In the genomic region with DNA sequence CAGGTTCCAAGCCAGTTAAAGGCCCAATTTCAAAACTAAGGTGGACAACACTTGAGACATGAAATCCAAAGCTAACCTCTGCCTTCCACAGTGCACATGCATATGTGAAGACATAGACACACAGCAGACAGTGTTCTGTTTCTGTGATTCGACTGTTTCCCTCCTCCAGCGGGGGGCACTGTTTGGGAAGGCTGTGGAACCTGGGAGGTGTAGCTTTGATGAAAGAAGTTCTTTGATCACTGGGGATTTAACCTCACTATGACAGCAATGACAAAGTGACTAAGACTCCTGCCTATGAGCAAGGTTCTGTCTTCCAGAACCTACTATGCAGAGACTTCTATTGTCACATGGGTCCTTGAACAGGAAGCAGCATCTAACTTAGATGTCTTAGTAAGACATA, we compare ENCODE assay signal across 11 mouse cellular contexts. TPM values are rescaled to one million over a fixed set of nuclear protein-coding genes. Genes with fewer than 3 reads are reported as not detected.
DNase-seq lines count a peak whose midpoint lies in the region; ATAC-seq and TF ChIP-seq lines count a peak whose summit lies in the region.
"Had no signal": no experiment of that assay in that cellular context is flagged by ENCODE, and none has a peak within 500 bp of the region (broad histone marks: within the 10 kb centered on the region; RNA-seq: fewer than 3 reads in every experiment).

No protein-coding gene starts in this region.

- peaks cover 5% of the 10 kb centered on the region; the same call in 1 of the 2 replicates for H3K4me1 ChIP-seq in lung, adult 2 months (ENCODE audit: control insufficient read depth, insufficient read depth, low read length)
- no peaks in the 10 kb centered on the region; a peak in 2 of 4 replicates for H3K4me1 ChIP-seq in MEL (ENCODE audit: control insufficient read depth in 1 of 2, insufficient read depth in 2 of 2, low read length in 2 of 2)
- peaks cover 15% of the 10 kb centered on the region; the same call in 1 of the 2 replicates for H3K4me1 ChIP-seq in small intestine, adult 2 months (ENCODE audit: control insufficient read depth, insufficient read depth, insufficient read length, low read length)
- H3K4me1 ChIP-seq: liver, embryonic 13.5 days; midbrain, embryonic 10.5 days had no signal

- H3K36me3 ChIP-seq in MEL (ENCODE audit: control insufficient read depth in 1 of 2, insufficient read depth in 2 of 2, low read length in 2 of 2): no peaks in the 10 kb centered on the region
- peaks cover 2% of the 10 kb centered on the region; the same call in 1 of the 2 replicates for H3K36me3 ChIP-seq in small intestine, adult 2 months (ENCODE audit: control insufficient read depth, insufficient read depth, low read length)

- TF ChIP-seq CTCF in lung, adult 2 months (IDR thresholded peaks at IDR 0.05; ENCODE audit: insufficient read depth, low read length): peak; percentile 55
- peak; percentile 34 to 65 (median 60) for TF ChIP-seq CTCF in MEL (IDR thresholded peaks at IDR 0.05 in 2 of 3, conservative IDR thresholded peaks at IDR 0.05 in 1 of 3; ENCODE audit: control insufficient read depth in 1 of 3, insufficient read depth in 1 of 3, low read depth in 2 of 3, low read length in 3 of 3, poor library complexity in 1 of 3, severe bottlenecking in 1 of 3)
- peak; percentile 39; the same call in 1 of the 2 replicates for TF ChIP-seq CTCF in small intestine, adult 2 months (IDR thresholded peaks at IDR 0.05; ENCODE audit: extremely low read depth, insufficient read length, insufficient replicate concordance, low read depth, low read length)

- no peaks in the 10 kb centered on the region for H3K79me2 ChIP-seq in MEL (ENCODE audit: control insufficient read depth, insufficient read depth, low read length, poor library complexity)

- ATAC-seq in frontal cortex, adult (ENCODE audit: low TSS enrichment): peak; percentile 51; the same call in 1 of the 2 replicates
- ATAC-seq: activated CD4-positive, CD25-positive, alpha-beta regulatory T cell, adult 4 months had no signal

- WGBS in lung, adult 2 months: 82% methylated on average over 2 of the region's 2 CpGs
- 73% methylated on average over 2 of the region's 2 CpGs for WGBS in small intestine, adult 2 months

- H3K9me3 ChIP-seq in MEL (replicated peaks; ENCODE audit: insufficient read depth, low read length): no peaks in the 10 kb centered on the region
- H3K9me3 ChIP-seq: liver, embryonic 13.5 days; midbrain, embryonic 10.5 days had no signal

- no peak overlapping the region for H3K9ac ChIP-seq in MEL (ENCODE audit: control insufficient read depth, low read depth, low read length, poor library complexity, severe bottlenecking)
- H3K9ac ChIP-seq: liver, embryonic 13.5 days had no signal

- TF ChIP-seq EP300 in MEL (IDR thresholded peaks at IDR 0.05; ENCODE audit: low read depth in 1 of 2, low read length in 2 of 2): no peak

- no peaks in the 10 kb centered on the region for H3K27me3 ChIP-seq in MEL (ENCODE audit: control insufficient read depth in 1 of 2, insufficient read depth in 2 of 2, low read length in 2 of 2)
- no peaks in the 10 kb centered on the region for H3K27me3 ChIP-seq in small intestine, adult 2 months (ENCODE audit: control insufficient read depth, insufficient read depth, low read length)
- H3K27me3 ChIP-seq: liver, embryonic 13.5 days had no signal

- H3K27ac ChIP-seq in MEL (ENCODE audit: control insufficient read depth, low read depth, low read length): no peak overlapping the region
- no peak overlapping the region for H3K27ac ChIP-seq in small intestine, adult 2 months (ENCODE audit: insufficient read depth, low read depth, low read length)
- H3K27ac ChIP-seq: liver, embryonic 13.5 days; midbrain, embryonic 10.5 days had no signal

- no peak for TF ChIP-seq POLR2A in lung, adult 2 months (IDR thresholded peaks at IDR 0.05; ENCODE audit: borderline replicate concordance, extremely low read depth, low read depth, low read length)
- TF ChIP-seq POLR2A in MEL (IDR thresholded peaks at IDR 0.05; ENCODE audit: control insufficient read depth in 1 of 2, insufficient read depth in 1 of 2, low read depth in 1 of 2, low read length in 2 of 2, poor library complexity in 1 of 2): no peak
- no peak for TF ChIP-seq POLR2A in small intestine, adult 2 months (IDR thresholded peaks at IDR 0.05; ENCODE audit: low read depth, low read length)

- H3K4me3 ChIP-seq in lung, adult 2 months (replicated peaks; ENCODE audit: extremely low read depth, low read depth, low read length): no peak overlapping the region
- H3K4me3 ChIP-seq in MEL (ENCODE audit: control insufficient read depth in 1 of 2, insufficient read depth in 1 of 2, low read depth in 2 of 2, low read length in 2 of 2): no peak overlapping the region
- H3K4me3 ChIP-seq in small intestine, adult 2 months (ENCODE audit: low read depth, low read length): no peak overlapping the region
- H3K4me3 ChIP-seq: liver, embryonic 13.5 days; midbrain, embryonic 10.5 days had no signal

- no peak for DNase-seq in frontal cortex, postnatal 25 days (ENCODE audit: low spot score in 2 of 2)
- no peak for DNase-seq in lung, adult 2 months
- no peak for DNase-seq in lung, postnatal 4 days
- DNase-seq in MEL (ENCODE audit: low read depth, low spot score): peak; percentile 30
- no peak for DNase-seq in right cerebral cortex, adult 18-20 months
- DNase-seq: cerebellum, adult 11 months; liver, embryonic 13.5 days had no signal

- peak; percentile 38 for TF ChIP-seq RAD21 in MEL (IDR thresholded peaks at IDR 0.05; ENCODE audit: low read depth, low read length)

TF ChIP-seq in MEL, 35 proteins besides CTCF, POLR2A, EP300 and RAD21:
- no peak for TF ChIP-seq ELF1 (IDR thresholded peaks at IDR 0.05; ENCODE audit: low read depth, low read length)
- TF ChIP-seq GATA1 (IDR thresholded peaks at IDR 0.05; ENCODE audit: low read depth, low read length): no peak
- no peak for TF ChIP-seq KAT2A (conservative IDR thresholded peaks at IDR 0.05; ENCODE audit: low read depth, low read length)
- TF ChIP-seq SMC3 (IDR thresholded peaks at IDR 0.05; ENCODE audit: low read depth, low read length): peak; percentile 57

RNA-seq across cellular contexts. Expression of gene E2f6, which starts 19.0 kb away (rescaled TPM):
- 13.6 and 15.1 TPM in 2 replicates for polyA plus RNA-seq in lung, adult 2 months (2012; rRNA removed)
- total RNA-seq in MEL (2012; rRNA removed): 28.5 and 35.4 TPM in 2 replicates
- 10 to 100 TPM in 1 of 2 experiments, not detected in 1; 67.0 TPM for polyA plus RNA-seq in MEL (2012; ENCODE audit: insufficient read depth in 1 of 2, insufficient read length in 2 of 2, low read depth in 1 of 2, low replicate concordance in 2 of 2, missing spikeins in 1 of 2)
- 6.2 and 6.5 TPM in 2 replicates for polyA plus RNA-seq in small intestine, adult 2 months (2012; rRNA removed)

RNA-seq across cellular contexts. Expression of gene Greb1, which starts 29.1 kb away (rescaled TPM):
- polyA plus RNA-seq in lung, adult 2 months (2012; rRNA removed): 0.64 and 1.2 TPM in 2 replicates
- not detected in 2 replicates for total RNA-seq in MEL (2012; rRNA removed)
- polyA plus RNA-seq in MEL (2012; ENCODE audit: insufficient read depth in 1 of 2, insufficient read length in 2 of 2, low read depth in 1 of 2, low replicate concordance in 2 of 2, missing spikeins in 1 of 2): not detected
- polyA plus RNA-seq in small intestine, adult 2 months (2012; rRNA removed): 2.0 and 3.5 TPM in 2 replicates
